Mouse (Mus musculus): ENCODE data around the gene Trp53i11. TPM values are rescaled to one million over a fixed set of nuclear protein-coding genes. Genes with fewer than 3 reads are reported as not detected.

The Trp53i11 gene
- 41.8 and 80.3 TPM in 2 replicates for polyA plus RNA-seq (2012; rRNA removed; ENCODE audit: low replicate concordance)

DNA sequence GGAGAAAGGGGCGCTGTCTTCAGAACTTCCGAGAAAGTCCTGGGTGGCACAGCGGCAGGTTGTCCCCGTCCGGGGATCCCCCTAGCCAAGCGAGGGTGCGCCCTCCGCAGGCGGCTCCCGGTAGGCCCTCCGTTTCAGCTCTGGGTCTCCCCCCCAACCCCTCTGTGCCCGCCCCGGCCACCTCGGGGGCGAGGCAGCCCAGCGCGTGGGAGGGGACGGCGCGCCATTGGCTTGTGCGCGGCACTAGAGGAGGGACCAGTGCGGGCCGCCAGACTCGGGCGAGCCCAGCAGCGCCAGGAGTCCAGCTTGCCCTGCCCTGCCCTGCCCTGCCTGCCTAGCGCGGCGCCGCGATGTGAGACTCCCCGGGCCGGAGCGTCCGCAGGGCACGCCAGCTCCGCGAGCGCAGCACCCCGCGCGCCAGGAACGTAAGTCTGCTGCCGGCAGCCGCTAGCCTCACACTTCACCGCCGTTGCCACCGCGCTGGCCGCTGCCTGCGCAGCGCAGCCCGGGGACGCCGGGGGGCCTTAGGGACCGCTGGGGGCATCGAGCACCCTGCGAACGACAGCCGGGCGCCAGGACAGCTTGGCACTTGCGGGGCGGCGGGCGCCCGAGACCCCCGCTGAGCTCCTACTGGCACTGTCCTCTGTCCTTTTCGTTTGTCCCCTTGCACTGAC, at the start of gene Trp53i11:
Gene Trp53i11, plus strand, starts transcription at position 226 of the 674 bp plus-strand sequence.

Other genes starting within 250 kb of the Trp53i11 start
- 2.5 and 10.3 TPM in 2 replicates for gene Prdm11, start 141.4 kb upstream of the Trp53i11 start, polyA plus RNA-seq (2012; rRNA removed; ENCODE audit: low replicate concordance)
- gene Tspan18, start 147.0 kb downstream of the Trp53i11 start, polyA plus RNA-seq (2012; rRNA removed; ENCODE audit: low replicate concordance), result 45.9 and 83.4 TPM in 2 replicates